Mouse (Mus musculus) neutrophil, adult 5-6 weeks (primary cell): ENCODE results near the gene 1110057P08Rik. TPM values are rescaled to one million over a fixed set of nuclear protein-coding genes. Genes with fewer than 3 reads are reported as not detected.
"Not testable (repeated sequence)": the region's sequence is repeated elsewhere in the genome, so short reads cannot be mapped to it uniquely, and the experiment has no call there.

Experiments used
- ATAC-seq: fragments of 151-379, 151-347 bp; 2 replicates; pipeline ENCODE4 v1.8.0; 2017; ENCODE audit warnings: mild to moderate bottlenecking, moderate TSS enrichment; ENCODE audit not compliant: insufficient number of reproducible peaks, poor library complexity, low FRiP score, severe bottlenecking; ENCODE audit errors: extremely low read depth
- total RNA-seq: library from RNA; stranded (forward); fragments of 200-1000 nt; gene quantifications from 2 replicates; pipeline ENCODE4 v1.2.3, GENCODE M21; 2017

Gene 1110057P08Rik
- not detected in 2 replicates for total RNA-seq

DNA sequence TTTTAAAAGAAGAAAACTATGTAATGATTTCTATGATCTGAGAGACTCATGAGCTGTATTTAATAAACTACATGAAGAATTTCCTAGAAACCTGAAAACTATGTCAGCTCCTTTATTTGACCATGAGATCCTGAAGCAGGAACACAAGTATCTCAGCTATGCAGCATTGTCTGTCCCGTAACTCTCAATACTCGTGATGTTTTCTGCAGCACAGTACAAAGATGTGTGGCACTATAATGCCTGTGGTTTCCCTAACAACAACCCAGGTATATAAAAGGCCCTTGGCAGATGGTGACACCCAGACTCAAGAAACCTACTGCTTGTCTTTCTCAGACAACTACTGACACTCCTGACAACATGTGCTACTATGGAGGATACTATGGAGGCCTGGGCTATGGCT, at the start of gene 1110057P08Rik:
1110057P08Rik (plus strand) TSS at position 301 of the 400 bp plus-strand sequence.
- ATAC-seq: no peak

DNA sequence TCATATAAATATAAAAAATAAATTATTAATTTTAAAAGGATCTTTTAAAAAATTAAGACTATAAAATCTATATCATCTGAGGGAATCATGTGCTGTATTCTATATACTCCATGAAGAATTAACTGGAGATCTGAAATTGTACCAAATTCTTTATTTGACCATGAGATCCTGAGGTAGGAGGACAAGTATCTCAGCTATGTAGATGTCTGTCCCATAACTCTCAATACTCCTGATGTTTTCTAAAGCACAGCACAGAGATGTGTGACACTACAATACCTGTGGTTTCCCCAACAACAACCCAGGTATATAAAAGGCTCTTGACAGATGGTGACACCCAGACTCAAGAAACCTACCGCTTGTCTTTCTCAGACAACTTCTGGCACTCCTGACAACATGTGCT, 34.0 kb upstream of the 1110057P08Rik start, which contains the start of gene Gm6358:
Gm6358 (plus strand) TSS at position 301 of the 400 bp plus-strand sequence.
- no peak for ATAC-seq

GRCm38 (mm10) chr16:89150786-89151185, 23.7 kb upstream of the 1110057P08Rik start, which contains the start of gene Gm10061:
Gm10061 (plus strand) TSS chr16:89151086.
- ATAC-seq: no peak

DNA sequence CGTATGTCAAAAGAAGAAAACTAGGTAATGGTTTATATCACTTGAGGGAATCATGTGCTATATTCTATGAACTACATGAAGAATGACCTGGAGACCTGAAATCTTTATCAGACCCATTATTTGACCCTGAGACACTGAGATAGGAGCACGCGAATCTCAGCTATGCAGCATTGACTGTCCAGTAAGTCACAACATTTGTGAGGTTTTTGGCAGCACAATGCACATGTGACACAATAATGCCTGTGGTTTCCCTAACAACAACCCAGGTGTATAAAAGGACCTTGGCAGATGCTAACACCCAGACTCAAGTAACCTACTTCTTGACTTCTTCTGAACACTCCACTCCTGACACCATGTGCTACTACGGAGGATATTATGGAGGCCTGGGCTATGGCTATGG, 16.9 kb upstream of the 1110057P08Rik start, which contains the start of gene Gm9789:
Gm9789 (plus strand) TSS at position 301 of the 400 bp plus-strand sequence.
- ATAC-seq: no peak

DNA sequence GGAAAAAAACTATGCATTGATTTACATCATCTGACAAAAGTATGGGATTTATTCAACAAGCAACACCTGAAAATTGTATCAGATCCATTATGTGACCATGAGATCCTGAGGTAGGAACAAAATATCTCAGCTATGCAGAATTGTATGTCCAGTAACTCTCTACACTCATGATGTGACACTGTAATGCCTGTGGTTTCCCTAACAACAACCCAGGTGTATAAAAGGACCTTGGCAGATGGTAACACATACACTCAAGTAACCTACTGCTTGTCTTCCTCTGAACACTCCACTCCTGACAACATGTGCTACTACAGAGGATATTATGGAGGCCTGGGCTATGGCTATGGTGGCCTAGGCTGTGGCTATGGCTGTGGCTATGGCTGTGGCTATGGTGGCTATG, 5.3 kb upstream of the 1110057P08Rik start, which contains the start of gene Gm7735:
Gm7735 (plus strand) TSS at position 301 of the 400 bp plus-strand sequence.
- not testable (repeated sequence) for ATAC-seq

DNA sequence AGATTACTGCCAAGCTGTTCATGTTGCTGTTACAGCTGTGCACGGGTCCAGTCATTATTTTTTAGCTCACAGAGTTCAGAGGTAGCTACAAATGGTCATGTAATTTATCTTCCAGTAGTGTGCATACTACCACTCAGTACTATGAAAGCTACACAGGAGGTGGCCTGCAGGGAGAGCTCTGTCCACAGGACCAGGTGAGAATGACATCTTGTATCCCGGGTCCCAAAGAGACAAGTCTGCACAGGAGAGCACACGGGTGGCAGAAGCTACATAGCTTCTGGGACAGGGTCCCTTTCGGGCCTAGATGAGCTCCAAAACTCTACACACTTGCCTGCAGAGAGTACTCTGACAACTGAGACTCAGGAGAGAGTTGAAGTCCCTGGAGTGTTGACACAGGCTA, 14.1 kb downstream of the 1110057P08Rik start:
- no peak for ATAC-seq

- no peak for ATAC-seq
Observed at GRCm38 (mm10) chr16:89205561-89205960, 31.0 kb downstream of the 1110057P08Rik start, which contains the start of gene Krtap20-2. Krtap20-2 (plus strand) TSS chr16:89205861.

Other genes with a start within 250 kb of the 1110057P08Rik start
- not detected in 2 replicates for gene Krtap19-9b, start 242.5 kb upstream of the 1110057P08Rik start, total RNA-seq
- not detected in 2 replicates for gene Krtap16-3, start 211.9 kb upstream of the 1110057P08Rik start, total RNA-seq
- gene Krtap22-2, start 164.0 kb upstream of the 1110057P08Rik start, total RNA-seq: not detected in 2 replicates
- gene Gm10229, start 159.5 kb upstream of the 1110057P08Rik start, total RNA-seq: not detected in 2 replicates
- gene Krtap6-1, start 143.0 kb upstream of the 1110057P08Rik start, total RNA-seq: not detected in 2 replicates
- not detected in 2 replicates for gene Gm10228, start 133.3 kb upstream of the 1110057P08Rik start, total RNA-seq
- not detected in 2 replicates for gene Krtap6-5, start 126.9 kb upstream of the 1110057P08Rik start, total RNA-seq
- not detected in 2 replicates for gene 1110025L11Rik, start 110.7 kb upstream of the 1110057P08Rik start, total RNA-seq
- not detected in 2 replicates for gene Krtap6-3, start 90.7 kb upstream of the 1110057P08Rik start, total RNA-seq
- not detected in 2 replicates for gene Gm6358, start 33.9 kb upstream of the 1110057P08Rik start, total RNA-seq
- not detected in 2 replicates for gene Gm10061, start 23.6 kb upstream of the 1110057P08Rik start, total RNA-seq
- not detected in 2 replicates for gene Gm9789, start 16.8 kb upstream of the 1110057P08Rik start, total RNA-seq
- not detected in 2 replicates for gene Gm7735, start 5.2 kb upstream of the 1110057P08Rik start, total RNA-seq
- gene Krtap20-2, start 31.1 kb downstream of the 1110057P08Rik start, total RNA-seq: not detected in 2 replicates
- gene Krtap21-1, start 229.1 kb downstream of the 1110057P08Rik start, total RNA-seq: not detected in 2 replicates
- gene Krtap6-2, start 245.4 kb downstream of the 1110057P08Rik start, total RNA-seq: not detected in 2 replicates